Mouse (Mus musculus): ENCODE measurements around the gene Fbn1.

Gene Fbn1

DNA sequence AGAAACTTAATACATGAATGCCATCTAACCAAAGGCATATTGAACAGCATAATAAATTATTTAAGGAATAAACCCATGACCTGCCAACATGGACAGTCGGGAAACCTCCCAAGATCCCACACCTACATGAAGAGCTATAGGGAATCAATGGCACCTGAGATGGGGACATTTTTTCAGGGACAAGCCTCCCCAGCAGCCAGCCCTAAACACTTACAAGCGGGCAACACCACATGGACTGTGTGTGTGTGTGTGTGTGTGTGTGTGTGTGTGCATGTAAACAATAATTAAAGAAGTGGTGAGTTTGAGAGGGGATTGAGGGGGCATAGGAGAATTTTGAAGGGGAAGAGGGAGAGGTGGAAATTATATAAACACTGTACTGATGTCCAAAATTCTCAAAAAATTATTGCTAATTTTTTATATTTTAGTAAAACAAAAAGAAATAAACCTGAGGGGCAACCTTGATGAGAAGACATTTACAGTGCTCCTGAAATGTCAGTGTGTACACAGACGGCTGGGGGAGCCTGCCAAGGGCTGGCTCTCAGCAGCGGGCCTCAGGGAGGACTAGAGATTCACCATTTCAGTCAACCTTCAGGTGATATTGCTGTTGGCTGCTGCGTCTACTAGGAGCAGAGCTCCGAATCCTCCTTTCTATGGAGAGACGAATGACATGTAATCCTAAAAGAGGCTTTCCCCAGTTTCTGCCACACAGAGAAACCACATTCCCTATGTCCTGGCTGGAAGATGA is 121.4 kb downstream of the Fbn1 start:
- DNase-seq, result no peak

DNA sequence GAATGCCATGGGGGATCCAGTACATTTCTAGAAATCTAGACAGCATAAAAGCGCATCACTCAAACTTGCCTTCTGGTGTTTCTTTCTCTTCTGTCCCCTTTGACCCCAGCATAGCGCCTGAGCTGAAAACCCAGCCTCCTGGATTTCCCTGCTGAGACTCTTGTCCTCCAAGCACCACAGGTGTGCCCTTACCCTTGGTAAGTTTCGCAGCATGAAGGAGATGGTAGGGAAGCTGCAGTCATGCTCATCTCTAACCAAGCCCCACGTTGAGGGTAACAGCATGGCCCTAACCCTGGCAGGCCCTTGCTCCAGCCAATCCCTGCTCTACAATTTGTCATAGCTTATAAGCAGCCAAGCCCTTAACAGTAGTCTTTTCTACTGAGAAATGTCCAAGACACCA is 122.9 kb downstream of the Fbn1 start:
- no peak for DNase-seq

DNA sequence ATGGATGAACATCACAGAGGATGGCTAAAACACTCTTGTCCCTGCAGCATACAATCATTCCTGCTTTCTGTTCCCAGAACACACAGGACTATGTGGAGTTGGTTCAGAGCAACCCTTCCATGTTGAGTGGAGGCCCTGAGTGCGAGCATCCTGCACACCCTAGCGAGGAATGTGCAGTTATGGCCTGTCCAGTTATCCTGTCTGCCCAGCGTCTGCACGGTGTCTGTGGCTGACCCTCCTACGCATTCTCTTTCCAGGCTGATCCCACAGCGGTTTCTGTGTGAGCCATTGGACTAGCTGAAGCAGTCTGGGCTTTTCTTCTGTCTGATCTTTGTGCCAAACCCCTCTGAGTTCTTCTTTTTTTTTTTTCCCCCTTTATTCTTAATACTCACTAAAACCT is 123.4 kb downstream of the Fbn1 start:
- DNase-seq, result no peak

DNA sequence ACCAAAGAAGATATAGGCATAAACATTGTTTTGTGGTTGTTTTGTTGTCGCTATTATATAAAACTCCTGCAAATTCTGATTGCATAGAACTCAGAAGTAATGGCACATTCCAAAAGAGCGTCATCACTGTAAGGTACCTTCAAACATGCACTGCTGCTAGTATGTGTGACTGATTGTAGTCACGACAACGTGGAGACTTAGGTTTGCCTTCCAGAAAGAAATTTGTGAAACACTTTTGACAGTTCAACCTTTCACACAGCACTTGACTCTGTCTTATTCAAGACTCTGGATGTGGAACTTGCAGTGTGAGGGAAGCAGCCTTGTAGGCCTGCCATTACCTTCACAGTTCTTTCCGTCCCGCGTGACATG is 124.5 kb downstream of the Fbn1 start:
- no peak for DNase-seq

DNA sequence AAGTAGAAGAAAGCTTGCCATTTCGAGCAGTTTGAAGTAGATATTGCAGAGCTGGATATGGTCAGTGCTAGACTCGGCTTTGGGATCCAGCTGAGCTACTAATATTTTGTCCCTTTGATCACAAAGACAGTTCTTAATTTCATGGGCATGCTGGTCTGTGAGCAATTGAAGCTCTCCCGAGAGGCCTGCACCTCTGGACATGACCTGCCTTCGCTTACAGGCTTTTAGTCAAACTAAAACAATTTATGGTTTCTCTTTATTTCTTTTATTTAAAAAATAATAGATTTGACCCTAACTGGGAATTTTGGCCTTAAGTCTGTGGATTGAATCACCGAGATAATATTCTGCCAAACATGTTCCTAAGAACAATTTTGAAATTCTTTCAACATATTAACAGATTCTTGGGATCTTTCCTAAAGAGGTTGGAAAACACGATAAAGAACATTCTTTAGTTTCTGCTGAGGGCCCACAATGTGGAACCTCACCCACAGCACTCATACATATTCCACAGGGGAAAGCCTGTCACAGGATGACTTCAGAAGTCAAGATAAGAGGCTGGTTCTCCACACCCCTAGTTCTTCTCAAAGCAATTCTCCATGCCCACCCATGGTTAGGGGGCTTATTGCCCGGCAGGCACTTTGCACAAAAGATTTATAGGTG is 125.0 kb downstream of the Fbn1 start:
- DNase-seq, result no peak

DNA sequence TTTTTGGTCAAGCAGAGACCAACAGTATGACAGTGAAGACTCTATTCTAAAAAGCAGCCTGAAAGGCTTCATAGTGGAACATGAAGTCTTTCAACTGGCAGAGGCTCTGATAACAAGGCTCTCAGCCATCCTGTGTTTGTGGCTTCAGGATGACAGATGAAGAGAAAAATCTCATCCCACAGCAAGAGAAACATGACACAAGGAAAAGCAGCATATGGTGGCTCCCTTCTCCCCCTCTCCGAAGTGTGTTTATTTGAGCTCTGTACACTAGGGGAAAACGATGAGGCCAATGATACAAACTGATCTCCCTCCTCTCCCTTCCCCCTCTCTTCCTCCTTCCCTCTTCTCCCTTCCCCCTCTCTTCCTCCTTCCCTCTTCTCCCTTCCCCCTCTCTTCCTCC is 127.7 kb downstream of the Fbn1 start:
- no peak for DNase-seq

DNA sequence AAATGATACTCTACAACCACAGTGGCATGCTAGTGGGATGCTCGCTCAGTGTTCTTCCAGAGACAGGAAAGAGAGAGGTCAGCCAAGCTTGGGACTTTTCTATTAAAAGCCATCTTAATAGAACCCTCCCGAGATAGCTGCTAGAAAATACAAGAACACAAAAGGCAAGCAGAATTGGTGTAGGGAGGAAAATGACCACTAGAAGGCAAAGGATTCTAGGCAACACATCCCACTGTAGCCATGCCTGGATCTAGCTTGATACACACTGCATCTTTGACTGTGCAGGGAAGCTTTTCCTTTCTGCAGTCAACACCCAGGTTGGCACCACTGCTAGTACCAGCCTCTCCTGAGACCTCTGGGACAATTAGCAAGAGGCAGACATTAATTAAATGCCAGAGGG is 128.6 kb downstream of the Fbn1 start:
- DNase-seq, result no peak

DNA sequence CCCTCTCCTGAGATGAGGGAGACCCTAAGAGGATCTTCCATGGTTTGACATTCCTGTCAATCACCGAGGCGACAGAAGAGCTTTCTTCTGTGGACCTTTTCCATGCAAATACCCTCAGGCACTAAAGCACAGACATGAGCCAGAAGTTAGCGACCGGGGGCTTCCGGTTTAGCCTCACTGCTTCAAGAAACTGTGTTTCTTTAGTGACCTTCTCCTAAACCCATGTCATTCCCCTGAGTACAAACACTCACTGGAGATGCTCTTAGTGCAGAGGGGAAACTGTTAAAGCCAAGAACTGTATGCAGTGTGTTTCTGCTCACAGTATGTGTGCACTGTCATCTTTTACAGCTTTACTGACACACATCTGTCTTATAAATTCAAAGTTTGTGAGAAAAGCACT is 131.9 kb downstream of the Fbn1 start:
- no peak for DNase-seq

DNA sequence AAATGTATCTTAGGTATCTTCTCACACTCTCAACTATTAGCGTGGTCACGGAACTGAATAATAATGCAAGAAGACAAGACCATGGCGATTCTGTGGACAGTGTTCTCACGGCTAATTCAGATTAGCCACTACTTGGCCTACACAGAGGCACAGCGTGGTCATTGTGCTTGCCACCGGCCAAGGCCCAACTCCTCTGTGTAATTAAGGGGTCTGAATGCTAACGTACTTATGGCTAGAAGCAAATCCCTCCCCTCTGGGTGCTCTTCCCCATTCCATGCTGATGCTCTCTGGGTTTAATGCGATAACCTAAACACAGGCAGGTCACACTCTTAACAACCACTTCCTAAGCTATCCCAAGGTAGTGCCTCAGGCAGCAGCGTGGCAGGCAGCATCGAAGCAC is 132.5 kb downstream of the Fbn1 start:
- no peak for DNase-seq

DNA sequence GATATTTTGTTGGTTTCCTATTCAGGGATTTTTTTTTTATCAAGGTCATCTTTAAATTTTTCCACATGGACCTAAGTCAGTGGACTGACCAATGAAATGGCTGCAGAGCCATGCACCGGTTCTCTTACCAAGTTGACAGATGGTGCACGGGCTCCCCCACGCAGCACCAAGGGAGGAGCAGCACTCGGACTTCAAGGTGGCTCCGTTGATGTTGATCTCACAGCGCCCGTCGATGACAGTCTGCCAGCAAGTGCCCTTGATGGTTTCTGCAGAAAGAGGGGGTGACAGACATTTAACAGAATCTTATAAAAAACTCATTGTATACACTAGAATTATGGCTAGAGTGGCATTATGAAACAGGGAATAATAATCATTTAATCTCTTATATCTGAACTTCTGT is 138.1 kb downstream of the Fbn1 start:
- no peak for DNase-seq

DNA sequence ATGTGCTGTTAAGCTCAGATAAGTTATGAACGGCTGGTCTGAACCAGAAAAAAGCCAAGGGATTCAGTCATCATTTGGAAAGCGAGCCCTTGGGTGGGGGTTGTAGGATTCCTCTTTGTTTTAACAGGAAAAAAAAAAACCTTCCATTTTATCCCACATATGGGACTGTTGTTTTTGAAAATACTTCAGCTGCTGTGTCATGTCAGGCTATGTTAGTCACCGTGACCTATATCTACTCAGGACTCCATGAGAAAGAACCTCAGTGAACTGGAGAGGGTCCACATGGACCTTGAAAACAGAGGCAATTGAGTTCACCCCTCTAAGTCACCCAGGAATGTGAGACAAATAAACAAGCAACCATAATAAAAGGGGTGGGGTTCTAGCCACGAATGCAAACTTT is 139.2 kb downstream of the Fbn1 start:
- DNase-seq, result no peak

DNA sequence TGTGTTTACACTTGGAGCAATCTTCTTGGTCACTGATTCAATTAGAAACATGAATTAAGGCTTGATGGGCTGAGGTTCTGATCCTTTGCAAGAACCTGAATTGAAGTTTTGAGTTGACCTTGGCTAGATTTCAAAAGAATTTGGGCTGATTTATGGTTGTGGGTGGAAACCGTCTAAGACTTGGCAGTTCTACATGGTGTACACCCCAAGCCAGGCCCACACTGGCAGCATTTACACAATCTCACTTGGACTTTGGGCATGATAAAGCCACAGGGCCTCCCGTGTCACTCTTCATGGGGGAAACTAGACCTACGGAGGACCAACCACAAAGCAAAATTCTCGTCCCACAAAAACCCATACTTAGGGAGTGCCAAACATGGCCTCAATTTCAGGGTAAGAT is 146.1 kb downstream of the Fbn1 start:
- DNase-seq, result no peak

DNA sequence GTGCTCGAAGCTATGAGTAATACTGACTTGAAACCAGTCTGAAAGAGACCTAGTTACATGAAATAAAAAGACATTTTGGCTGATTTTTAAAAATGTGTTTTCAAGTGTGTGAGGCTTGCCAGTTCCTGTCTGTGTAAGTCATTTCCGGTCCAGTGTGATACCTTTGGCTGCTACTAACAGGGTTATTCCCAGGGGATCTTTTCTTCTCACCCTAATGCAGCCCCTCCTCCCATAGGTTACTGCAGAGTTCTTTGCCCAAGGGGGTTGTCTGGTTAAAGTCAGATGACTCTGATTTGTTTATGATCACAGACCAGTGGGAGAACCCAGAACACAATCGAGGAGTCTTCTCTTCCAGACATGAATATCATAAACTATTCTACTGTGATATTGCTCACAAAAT is 151.3 kb downstream of the Fbn1 start:
- DNase-seq, result no peak

DNA sequence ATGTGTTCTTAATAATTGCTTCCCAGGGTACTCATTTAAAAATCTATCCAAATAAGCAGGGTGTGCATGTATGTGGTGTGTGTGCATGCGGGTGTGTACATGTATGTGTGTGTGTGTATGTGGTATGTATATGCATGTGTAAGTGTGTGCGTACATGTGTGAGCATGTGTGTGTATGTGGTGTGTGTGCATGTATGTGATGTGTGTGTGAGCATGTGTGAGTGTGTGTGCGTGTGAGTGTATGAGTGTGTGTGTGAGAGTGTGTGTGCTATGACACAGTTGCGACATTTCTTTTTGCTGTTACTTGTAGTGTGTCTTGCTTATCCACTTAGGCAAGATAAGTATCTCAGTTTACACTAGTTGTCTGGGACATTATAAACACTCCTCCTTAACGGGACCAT is 151.7 kb downstream of the Fbn1 start:
- DNase-seq, result no peak

DNA sequence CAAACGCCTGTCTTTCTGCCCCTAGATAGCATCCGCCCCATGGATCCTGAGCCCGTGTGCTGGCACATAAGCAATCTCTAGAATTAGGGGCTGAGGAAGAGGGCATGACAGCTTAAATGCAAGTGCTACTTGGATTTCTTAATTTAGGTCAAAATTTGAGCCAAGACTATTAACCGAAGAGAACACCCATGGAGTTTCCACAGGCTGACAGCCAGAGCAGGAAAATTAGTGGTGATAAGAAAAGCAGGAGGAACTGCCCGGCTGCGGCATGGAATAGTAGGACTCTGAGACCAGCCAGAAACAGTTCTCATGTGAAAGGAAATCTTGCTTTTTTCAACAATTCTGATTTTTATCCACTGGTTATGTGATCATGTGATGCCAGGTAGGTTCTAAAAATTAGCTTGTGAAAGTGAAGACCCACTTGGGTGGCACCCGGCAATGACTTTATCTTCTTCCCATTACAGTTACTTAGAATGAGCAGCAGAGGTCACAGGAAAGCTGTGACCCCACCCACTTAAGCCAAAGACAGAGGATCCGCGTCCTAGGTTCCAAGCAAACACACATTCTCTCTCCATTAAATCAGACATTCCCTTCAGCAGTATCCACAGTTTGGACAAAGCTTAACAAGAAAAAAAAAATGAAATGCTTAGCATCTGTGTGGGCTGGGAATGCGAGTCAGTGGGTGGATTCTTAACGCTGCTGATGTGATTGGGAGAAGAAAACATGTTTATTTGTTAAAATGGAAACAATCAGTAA is 152.4 kb downstream of the Fbn1 start:
- no peak for DNase-seq

DNA sequence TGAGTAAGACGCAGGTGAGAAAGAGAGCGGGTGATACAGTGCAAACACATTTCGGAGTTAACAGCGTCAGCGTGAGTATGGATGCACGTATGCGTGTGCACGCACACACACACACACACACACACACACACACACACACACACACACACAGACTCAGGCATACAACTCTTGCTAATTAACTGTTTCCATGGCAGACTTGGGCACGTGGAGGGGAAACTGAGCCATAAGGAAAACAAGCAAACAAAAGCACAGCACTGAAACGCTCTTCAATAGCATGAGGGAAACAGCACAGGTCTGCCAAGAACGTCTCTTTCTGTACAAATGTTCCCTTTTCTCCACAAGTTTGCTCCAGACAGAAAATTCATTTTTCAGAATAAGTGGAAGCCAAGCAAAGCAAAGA is 153.2 kb downstream of the Fbn1 start:
- no peak for DNase-seq

DNA sequence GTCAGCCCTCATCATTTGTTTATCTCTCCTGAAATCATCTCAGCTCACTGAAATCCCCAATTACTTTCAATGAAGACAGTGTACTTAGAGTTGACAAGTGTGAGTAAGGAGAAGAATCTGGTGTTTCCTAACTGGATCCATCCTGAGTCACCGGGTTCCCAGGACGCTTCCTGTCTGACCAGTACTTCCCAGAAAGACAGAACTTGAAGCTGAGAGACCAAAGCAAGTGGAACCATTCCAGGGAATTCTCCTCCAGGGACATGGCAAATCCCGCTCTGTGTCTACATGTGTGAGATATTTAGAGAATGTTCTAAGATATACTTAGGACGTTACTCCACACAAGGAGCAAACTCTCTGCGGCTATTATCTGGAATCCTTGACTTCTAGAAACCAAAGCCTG is 158.6 kb downstream of the Fbn1 start:
- DNase-seq, result no peak

DNA sequence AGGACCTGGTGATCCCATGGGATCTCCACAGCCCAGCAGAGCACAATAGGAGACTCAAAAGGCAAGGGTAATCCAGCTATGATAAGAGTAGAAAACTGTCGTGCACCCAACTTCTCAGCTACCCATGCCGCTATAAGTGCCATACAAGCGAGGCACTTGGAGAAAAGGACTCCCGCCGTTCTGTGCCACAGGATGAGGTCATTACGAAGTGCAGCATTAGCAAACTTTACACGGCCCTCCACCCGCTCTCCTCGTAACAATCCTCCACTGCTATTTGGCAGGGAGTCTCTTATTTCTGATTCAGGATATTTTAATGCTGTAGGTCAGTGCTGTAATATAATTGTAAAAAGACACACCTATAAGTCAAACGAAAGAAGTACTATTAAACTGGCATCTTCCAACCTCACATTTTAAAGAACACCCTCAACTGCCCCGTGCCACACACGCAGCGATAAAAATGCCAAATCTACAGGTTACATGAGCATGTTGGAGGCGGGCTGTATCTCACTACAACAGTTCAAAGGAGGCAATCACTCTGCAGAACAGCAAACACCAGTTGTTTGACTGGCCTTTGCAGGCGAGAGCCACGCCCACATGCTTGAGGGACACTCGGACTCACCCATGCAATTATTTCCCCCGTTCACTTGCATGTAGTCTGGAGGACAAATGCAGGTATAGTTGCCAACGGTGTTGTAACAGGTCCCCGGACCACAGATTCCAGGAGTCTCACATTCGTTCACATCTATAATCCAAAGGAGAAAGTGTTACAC is 165.4 kb downstream of the Fbn1 start:
- no peak for DNase-seq

DNA sequence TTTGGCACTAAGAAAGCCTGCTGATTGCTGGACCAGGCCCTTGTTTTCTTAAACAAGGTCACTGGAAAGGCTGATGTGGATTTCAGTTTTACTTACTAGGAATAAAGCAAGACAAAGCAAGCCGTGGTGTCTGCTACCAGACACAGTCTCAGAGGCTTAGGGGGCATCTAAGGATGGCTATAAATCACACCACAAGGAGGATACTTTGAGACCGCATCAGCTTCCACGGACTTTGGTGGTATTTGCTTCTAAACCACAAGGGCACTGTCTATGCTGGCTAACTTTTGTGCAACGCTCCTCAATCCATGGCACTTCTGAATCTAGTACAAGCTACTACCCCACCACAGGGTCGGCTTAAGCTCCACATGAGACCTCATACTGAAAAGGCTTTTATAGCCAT is 167.4 kb downstream of the Fbn1 start:
- DNase-seq, result no peak

DNA sequence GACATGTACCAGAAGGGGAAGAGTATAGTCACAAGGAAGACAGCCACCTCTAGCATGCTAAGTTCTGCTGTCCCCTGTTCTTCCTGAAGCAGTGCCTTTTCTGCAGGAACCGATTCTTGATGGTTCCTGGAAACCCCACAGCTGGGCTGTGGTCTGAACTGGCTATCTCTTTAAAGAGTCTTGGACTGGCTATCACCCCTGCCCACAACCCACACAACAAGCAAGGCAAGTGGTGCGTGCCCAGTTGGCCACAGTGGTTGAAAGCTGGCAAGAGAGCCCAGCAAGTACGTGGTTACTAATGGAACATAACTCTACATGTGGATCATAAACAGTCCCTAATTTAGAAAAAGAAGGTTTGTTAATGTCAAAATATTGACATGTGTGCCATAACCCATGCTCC is 170.6 kb downstream of the Fbn1 start:
- DNase-seq, result no peak

DNA sequence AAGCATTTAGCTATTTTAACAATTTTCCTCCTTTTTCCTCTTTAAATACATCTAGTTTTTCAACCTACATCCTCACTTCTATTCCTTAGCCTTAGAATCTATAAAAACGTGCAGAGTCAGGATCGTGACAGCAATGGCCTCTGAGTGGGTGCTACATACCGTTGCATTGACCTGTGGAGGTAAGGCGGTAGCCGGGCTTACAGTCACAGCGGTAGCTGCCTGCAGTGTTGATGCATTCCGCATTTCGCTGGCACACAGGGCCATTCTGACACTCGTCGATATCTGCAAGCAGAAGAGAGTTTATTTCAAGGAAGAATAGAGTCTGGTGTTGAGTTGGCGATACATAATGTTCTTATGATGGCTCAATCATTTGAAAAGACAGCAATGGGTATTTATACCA is 172.6 kb downstream of the Fbn1 start:
- no peak for DNase-seq

DNA sequence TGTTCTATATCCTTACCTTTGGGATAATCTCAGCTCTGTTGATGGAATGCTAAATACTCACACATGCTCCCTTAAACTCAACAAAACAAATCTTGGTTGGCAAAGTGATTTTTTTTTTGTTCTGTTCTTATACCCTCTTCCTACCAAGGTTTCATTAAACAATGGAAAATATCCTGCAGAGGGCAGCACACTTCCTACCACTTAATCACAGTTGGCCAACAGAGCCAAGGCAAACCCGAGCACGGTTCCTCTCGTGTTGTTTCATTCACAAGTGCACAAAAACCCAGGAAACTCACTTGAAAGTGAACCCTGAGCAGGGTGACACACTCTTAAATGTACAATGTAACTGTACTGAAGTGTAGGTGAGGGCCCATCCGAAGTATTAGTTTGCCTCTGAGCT is 173.6 kb downstream of the Fbn1 start:
- DNase-seq, result no peak

DNA sequence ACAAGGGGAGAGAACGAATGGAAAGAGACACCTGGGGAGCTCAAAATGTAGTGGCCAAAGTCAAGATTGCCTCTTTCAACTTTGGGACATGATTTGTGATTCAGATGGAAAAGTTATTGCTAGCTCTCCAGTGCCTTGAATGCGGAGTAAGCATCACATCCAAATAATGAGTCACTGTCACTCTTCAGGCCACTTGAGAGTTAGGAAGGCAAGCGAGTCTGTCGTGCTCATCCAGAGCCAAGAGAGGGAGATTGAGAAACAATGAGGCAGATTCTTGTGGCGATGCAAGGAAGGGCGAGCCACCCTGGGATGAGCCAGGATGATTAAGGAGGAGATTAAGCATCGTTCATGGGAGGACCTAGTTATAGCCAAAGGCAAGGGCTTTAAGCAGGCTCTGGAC is 176.2 kb downstream of the Fbn1 start:
- no peak for DNase-seq

DNA sequence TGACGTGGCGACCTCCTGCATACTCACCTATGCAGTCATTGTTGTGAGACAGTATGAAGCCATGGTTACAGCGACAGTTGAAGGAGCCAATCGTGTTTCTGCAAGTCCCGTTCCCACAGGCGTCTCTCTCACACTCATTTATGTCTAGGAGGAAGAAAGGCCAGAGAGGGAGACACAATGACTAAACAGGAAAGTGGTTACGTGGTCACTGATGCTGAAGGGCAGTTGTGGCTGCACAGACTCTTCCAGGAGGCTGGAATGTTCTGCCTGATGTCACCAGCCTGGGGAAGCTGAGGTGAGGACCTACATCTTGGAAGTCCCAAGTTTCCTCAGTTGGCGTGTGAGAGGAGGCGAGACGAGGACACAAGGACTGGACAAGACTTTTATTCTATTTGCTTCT is 177.3 kb downstream of the Fbn1 start:
- no peak for DNase-seq
